Mouse (Mus musculus) kidney, postnatal 0 days (tissue): Measurements from ENCODE around the gene Vegfb. TPM values are rescaled to one million over a fixed set of nuclear protein-coding genes. Genes with fewer than 3 reads are reported as not detected.

Experiments used
- ATAC-seq: fragments of 200-750 bp; cut with Nextera tagmentation; replicated peaks from 2 replicates; pipeline ENCODE4 v1.8.0; 2017; ENCODE audit warnings: low read depth, moderate number of reproducible peaks, moderate TSS enrichment, moderate library complexity; ENCODE audit not compliant: low FRiP score
- DNase-seq: peaks from one replicate; pipeline ENCODE4 v3.0.0-alpha.2; 2016; ENCODE audit warnings: low spot score
- H3K27ac ChIP-seq: fragments of 300-500 bp; sonication (generic); 2 replicates; pipeline ENCODE4 v1.5.1; 2014; ENCODE audit warnings: mild to moderate bottlenecking
- H3K27me3 ChIP-seq: fragments of 300-500 bp; sonication (generic); 2 replicates; pipeline ENCODE4 v1.6.1; 2014; ENCODE audit warnings: low read length, mixed read lengths; ENCODE audit not compliant: insufficient read depth
- H3K36me3 ChIP-seq: fragments of 300-500 bp; sonication (generic); 2 replicates; pipeline ENCODE4 v1.6.1; 2014; ENCODE audit warnings: low read length, mixed read lengths; ENCODE audit not compliant: insufficient read depth
- H3K4me1 ChIP-seq: fragments of 300-500 bp; sonication (generic); replicated peaks from 2 replicates; pipeline ENCODE4 v1.6.1; 2014; ENCODE audit warnings: antibody characterized with exemption, low read length, mixed read lengths; ENCODE audit not compliant: insufficient read depth
- H3K4me2 ChIP-seq: fragments of 300-500 bp; sonication (generic); 2 replicates; pipeline ENCODE4 v1.6.1; 2014; ENCODE audit warnings: mild to moderate bottlenecking, low read length, moderate library complexity, mixed read lengths
- H3K4me3 ChIP-seq: fragments of 300-500 bp; sonication (generic); replicated peaks from 2 replicates; pipeline ENCODE4 v1.5.1; 2014; ENCODE audit warnings: low read depth, low read length
- H3K9ac ChIP-seq: fragments of 300-500 bp; sonication (generic); 2 replicates; pipeline ENCODE4 v1.6.1; 2014; ENCODE audit warnings: low read depth, low read length
- H3K9me3 ChIP-seq: fragments of 300-500 bp; sonication (generic); replicated peaks from 2 replicates; pipeline ENCODE4 v1.6.1; 2016; ENCODE audit warnings: low read length, inconsistent platforms, mixed read lengths
- CTCF ChIP-seq: IDR thresholded peaks from 2 replicates; pipeline ENCODE4 v1.5.1; 2016; ENCODE audit warnings: antibody characterized with exemption, low read depth, mild to moderate bottlenecking, moderate library complexity
- WGBS: fragments of 180-500 bp; shearing (Covaris S2); extraction: QIAGEN DNeasy Blood & Tissue Kit; methylation state at CpG from one replicate; pipeline ENCODE4 v1.1.7; 2014; 5-methylcytosine and 5-hydroxymethylcytosine counted together
- polyA plus RNA-seq: library from polyadenylated mRNA; unstranded; fragments of >200 nt; fragmentation: Nextera tagmentation; extraction: Ambion mirVana; gene quantifications from 2 replicates; pipeline ENCODE4 v1.2.1, GENCODE M21; 2015

Vegfb gene
- polyA plus RNA-seq, 1 experiment from 2014 or later = 56.6 TPM

DNA sequence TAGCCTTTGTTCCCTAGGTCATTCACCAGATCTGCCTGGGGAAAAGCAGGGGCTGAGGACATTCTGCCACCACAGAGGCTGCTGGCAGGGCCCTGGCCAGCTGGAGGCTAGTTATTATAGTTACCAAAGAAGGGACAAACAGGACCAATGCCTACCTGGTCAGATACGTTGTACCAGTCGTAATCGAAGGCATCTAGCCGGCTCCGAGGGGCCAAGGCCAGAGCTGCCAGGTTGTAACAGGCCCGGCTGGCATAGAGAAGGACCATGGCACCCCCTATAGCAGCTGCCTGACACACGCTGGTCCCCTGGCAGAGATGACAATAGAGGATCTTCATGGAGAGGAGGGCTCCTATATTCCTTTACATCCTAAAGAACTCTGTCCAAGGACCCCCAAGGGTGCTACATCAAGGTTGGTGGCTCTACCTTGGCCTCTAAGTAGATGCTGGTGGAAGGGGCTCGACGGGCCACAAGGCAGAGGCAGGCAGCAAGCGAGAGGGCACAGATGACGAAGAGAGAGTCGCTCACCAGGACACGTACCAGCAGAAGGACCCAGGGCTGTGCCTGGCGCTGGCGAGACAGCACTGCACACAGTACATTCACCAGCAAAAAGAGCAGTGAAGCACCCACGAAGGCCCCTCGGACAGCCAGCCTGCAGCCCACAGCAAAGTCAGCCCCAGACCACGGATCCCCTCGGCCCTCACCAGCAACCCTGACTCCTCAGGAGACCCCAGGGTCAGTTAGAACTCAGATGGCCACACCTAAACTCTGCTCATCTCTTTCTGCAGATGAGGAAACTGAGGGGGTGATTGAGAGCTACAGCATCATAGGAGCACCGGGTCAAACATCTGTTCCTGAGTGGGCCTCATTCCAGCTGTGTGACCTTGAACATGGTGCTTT, 48.1 kb downstream of the Vegfb start:
- 90% methylated on average over 20 of the region's 20 CpGs for WGBS
- no peak for TF ChIP-seq CTCF
- Histone ChIP-seq H3K4me3 (no peak overlapping the region), H3K36me3 (no peaks in the 10 kb centered on the region), H3K9me3 (no peaks in the 10 kb centered on the region), H3K27ac (no peak overlapping the region), H3K4me2 (no peak overlapping the region), H3K9ac (no peak overlapping the region), H3K4me1 (peaks cover 19% of the 10 kb centered on the region), H3K27me3 (peaks cover 8% of the 10 kb centered on the region; the same call in 1 of the 2 replicates)
- ATAC-seq = no peak
- DNase-seq = no peak

DNA sequence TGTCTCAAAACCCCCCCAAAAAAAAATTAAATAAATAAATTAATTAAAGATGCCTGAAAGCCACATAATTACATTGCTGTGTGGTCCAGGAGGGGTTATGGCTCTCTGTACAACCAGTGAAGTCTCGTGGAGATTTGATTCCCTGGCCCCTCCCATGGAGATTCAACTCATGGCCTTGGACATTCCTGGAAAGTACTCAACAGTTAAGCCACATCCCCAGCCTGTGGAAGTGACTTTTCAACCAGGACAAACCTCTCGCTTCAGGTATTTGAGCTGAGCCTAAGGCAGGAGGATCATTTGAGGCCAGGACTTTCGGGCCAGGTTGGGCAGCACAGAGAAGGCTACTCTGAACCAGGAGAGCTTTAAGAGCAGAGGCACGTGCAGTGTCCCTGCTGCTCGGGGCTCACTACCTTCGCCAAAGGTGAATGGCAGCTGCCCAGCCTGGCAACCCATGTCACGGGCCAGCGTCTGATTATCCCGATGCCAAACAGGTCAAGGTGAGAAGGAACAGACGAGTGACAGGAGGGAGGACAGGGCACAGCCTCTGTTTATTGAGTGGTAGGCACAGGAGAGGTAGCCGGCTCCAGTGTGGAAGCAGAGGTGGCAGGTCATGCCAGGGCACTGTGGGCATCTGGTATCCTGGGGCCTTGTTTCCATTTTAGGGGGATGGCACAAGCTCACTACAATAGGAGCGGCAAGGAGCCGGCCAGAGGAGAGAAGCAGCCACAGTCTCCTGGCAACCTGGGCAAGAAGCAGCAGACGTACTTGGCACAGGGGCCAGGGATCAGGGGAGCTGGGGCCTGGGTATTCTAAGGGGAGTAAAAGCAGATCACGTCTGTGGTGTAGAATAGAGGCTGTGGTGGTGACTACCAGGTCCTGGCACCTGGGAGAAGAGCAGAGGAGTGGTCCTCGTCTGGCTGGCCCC, 49.6 kb downstream of the Vegfb start:
- peak; percentile 61 for DNase-seq
- TF ChIP-seq CTCF = no peak
- H3K36me3 ChIP-seq = no peaks in the 10 kb centered on the region
- H3K27me3 ChIP-seq = peaks cover 15% of the 10 kb centered on the region
- no peak overlapping the region for H3K27ac ChIP-seq
- no peak overlapping the region for H3K4me2 ChIP-seq
- no peak overlapping the region for H3K4me3 ChIP-seq
- H3K4me1 ChIP-seq = peaks cover 26% of the 10 kb centered on the region
- no peaks in the 10 kb centered on the region for H3K9me3 ChIP-seq
- ATAC-seq = no peak
- 68% methylated on average over 16 of the region's 16 CpGs for WGBS
- peak overlapping the region; percentile 38; the same call in 1 of the 2 replicates for H3K9ac ChIP-seq

- TF ChIP-seq CTCF = peak; percentile 62
- Histone ChIP-seq H3K4me1 (peaks cover 23% of the 10 kb centered on the region), H3K4me2 (no peak overlapping the region), H3K27me3 (peaks cover 21% of the 10 kb centered on the region), H3K36me3 (no peaks in the 10 kb centered on the region), H3K4me3 (no peak overlapping the region), H3K27ac (no peak overlapping the region), H3K9ac (no peak overlapping the region), H3K9me3 (no peaks in the 10 kb centered on the region)
- 28% methylated on average over 3 of the region's 3 CpGs for WGBS
- ATAC-seq (no peak), DNase-seq (no peak)
Measured at GRCm38 (mm10) chr19:6936299-6936698, 51.2 kb downstream of the Vegfb start.

DNA sequence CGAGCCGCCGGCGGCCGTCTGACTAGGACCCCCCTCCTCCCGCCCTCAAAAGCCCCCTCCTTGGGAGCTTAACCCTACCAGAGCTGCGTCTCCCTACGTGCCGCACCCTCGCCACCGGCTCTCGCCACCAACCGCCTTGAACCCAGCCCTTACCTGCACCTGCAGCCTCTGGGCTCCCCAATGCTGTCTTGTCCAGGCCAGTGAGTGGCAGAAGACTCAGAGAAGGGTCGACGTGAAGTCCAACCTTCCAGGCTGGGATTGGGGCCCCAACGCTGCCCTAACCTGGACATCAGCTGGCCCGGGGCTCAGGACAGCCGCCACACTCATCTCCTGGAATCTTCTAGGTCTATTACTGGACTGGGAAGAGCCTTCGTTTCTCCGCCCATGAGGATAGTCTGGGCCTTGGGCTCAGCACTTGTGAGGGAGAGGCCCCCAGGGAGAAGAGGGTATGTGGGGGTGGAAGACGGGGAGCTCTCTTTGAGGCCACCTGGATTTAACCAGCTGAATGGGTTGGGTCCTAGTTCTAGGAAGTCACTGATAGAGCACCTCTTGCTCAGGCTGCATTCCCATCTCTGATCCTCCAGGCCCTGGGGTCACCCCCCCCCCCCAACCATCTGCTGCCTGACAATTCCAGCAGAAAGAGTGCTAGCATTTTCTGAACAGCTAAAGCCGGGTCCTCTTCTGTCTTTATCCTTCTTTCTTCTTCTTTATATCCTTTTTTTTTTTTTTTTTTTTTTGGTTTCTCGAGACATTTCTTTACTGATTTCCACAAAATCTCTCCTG, 53.1 kb downstream of the Vegfb start, which contains the start of gene Kcnk4:
TSS of gene Kcnk4 (minus strand) at position 321 of the 783 bp plus-strand sequence.
- peak within 1 kb of the TSS; percentile 84 for H3K4me2 ChIP-seq
- H3K27ac ChIP-seq = no peak within 1 kb of the TSS
- no peaks in the 10 kb centered on the region for H3K36me3 ChIP-seq
- H3K27me3 ChIP-seq = peaks cover 21% of the 10 kb centered on the region
- peak within 1 kb of the TSS; percentile 49 for H3K9ac ChIP-seq
- DNase-seq (no peak), ATAC-seq (no peak)
- H3K4me1 ChIP-seq = peaks cover 14% of the 10 kb centered on the region; the same call in 1 of the 2 replicates
- H3K4me3 ChIP-seq = peak within 1 kb of the TSS; percentile 38
- WGBS = 12% methylated on average over 23 of the region's 23 CpGs
- no peak for TF ChIP-seq CTCF
- H3K9me3 ChIP-seq = no peaks in the 10 kb centered on the region

DNA sequence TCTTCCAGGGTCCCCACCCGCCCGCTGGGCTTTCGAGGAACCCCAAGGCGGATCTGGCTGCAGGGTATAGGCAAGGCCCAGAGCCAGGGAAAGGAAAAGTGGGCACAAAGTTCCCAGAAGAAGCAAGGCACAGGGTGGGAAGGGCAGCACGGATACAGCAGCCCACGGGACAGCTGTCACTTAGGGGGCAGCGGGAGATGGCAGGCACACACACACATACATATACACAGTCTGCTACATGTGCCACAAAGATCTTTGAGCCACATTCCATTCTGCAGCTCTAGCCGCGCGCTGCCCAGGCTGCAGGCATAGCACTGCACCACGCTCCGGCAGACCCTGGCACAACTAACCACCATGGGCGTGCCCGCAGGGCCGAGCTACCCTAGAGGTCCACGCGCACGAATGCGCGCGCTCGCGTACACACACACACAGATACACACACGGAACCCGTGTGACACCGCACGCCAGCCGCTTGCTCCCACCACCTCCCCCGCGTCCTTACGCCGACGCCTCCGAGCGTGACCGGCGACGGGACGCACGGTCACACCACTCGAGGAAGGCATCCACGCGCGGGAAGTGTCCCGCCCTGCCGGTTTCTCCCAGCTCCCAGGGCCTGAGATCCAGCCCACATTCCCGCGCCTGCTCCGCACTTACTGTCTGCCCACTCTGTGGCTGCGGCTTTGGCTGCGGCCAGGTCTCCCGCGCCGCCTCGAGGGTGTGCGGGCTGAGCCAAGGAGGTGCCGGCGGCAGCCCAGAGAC, 53.8 kb downstream of the Vegfb start:
- peak; percentile 40 for ATAC-seq
- TF ChIP-seq CTCF = no peak
- Histone ChIP-seq H3K36me3 (no peaks in the 10 kb centered on the region), H3K9ac (peak overlapping the region; percentile 49), H3K4me3 (peak overlapping the region; percentile 38), H3K27ac (no peak overlapping the region), H3K4me2 (peak overlapping the region; percentile 84), H3K27me3 (peaks cover 21% of the 10 kb centered on the region), H3K4me1 (peaks cover 10% of the 10 kb centered on the region; the same call in 1 of the 2 replicates), H3K9me3 (no peaks in the 10 kb centered on the region)
- DNase-seq = no peak
- WGBS = 3% methylated on average over 57 of the region's 58 CpGs
